ENCODE assay signal across 18 mouse cellular contexts in the genomic region with DNA sequence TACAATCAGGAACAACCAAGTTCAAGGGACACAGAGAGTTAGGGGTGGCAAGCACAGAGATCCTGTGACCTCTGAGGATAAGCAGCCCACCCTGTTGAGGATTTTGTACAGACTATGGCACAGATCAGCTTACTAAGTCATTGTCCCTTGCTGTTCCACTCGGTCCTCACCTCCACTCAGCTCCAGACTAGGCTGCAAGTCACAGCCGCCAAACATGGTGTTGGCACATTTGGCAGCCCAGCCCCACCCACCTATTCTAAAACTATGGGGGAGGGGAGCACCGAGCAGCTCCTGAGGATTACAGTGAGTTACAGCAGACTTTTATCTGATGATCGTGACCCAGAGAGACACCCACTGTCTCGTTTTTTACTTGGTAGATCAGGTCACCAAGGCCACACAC.
DNase-seq lines count a peak whose midpoint lies in the region; ATAC-seq and TF ChIP-seq lines count a peak whose summit lies in the region.
"Had no signal": no experiment of that assay in that cellular context is flagged by ENCODE, and none has a peak within 500 bp of the region (broad histone marks: within the 10 kb centered on the region; RNA-seq: fewer than 3 reads in every experiment).

No protein-coding gene starts in this region.

- no peak for TF ChIP-seq EP300 in heart, adult 2 months (IDR thresholded peaks at IDR 0.05; ENCODE audit: insufficient read depth, low read depth, low read length)

- H3K9me3 ChIP-seq in heart, embryonic 10.5 days = no peaks in the 10 kb centered on the region
- no peaks in the 10 kb centered on the region for H3K9me3 ChIP-seq in limb, embryonic 11.5 days (ENCODE audit: control insufficient read depth, low read length)
- H3K9me3 ChIP-seq in limb, embryonic 10.5 days (replicated peaks) = no peaks in the 10 kb centered on the region
- no peaks in the 10 kb centered on the region for H3K9me3 ChIP-seq in embryonic facial prominence, embryonic 10.5 days
- H3K9me3 ChIP-seq: embryonic facial prominence, embryonic 13.5 days; forebrain, embryonic 13.5 days; heart, embryonic 12.5 days; hindbrain, embryonic 15.5 days had no signal

- TF ChIP-seq CTCF in heart, adult 2 months (IDR thresholded peaks at IDR 0.05) = no peak

- no peak overlapping the region for H3K4me3 ChIP-seq in heart, embryonic 10.5 days
- no peak overlapping the region for H3K4me3 ChIP-seq in heart, adult 2 months
- no peak overlapping the region for H3K4me3 ChIP-seq in limb, embryonic 11.5 days (ENCODE audit: low read depth, low read length)
- no peak overlapping the region for H3K4me3 ChIP-seq in limb, embryonic 10.5 days
- H3K4me3 ChIP-seq in embryonic facial prominence, embryonic 10.5 days = no peak overlapping the region
- H3K4me3 ChIP-seq: embryonic facial prominence, embryonic 13.5 days; forebrain, embryonic 13.5 days; heart, embryonic 12.5 days; hindbrain, embryonic 15.5 days had no signal

- H3K4me1 ChIP-seq in heart, embryonic 10.5 days = peaks cover 23% of the 10 kb centered on the region
- peaks cover 6% of the 10 kb centered on the region; the same call in 1 of the 2 replicates for H3K4me1 ChIP-seq in heart, adult 2 months (ENCODE audit: control insufficient read depth, insufficient read depth, low read length)
- no peaks in the 10 kb centered on the region for H3K4me1 ChIP-seq in limb, embryonic 11.5 days (ENCODE audit: control insufficient read depth, insufficient read depth, low read length)
- peaks cover 13% of the 10 kb centered on the region for H3K4me1 ChIP-seq in limb, embryonic 10.5 days
- H3K4me1 ChIP-seq in embryonic facial prominence, embryonic 10.5 days = peaks cover 15% of the 10 kb centered on the region

- ATAC-seq in limb, embryonic 11.5 days (ENCODE audit: insufficient number of reproducible peaks, low FRiP score, low TSS enrichment, low read depth) = no peak
- ATAC-seq: forebrain, embryonic 13.5 days had no signal

- no peak overlapping the region for H3K27ac ChIP-seq in heart, embryonic 10.5 days
- no peak overlapping the region for H3K27ac ChIP-seq in heart, adult 2 months
- H3K27ac ChIP-seq in limb, embryonic 11.5 days (replicated peaks; ENCODE audit: low read depth, low read length) = no peak overlapping the region
- no peak overlapping the region for H3K27ac ChIP-seq in limb, embryonic 10.5 days
- H3K27ac ChIP-seq in embryonic facial prominence, embryonic 10.5 days (replicated peaks) = no peak overlapping the region
- H3K27ac ChIP-seq: embryonic facial prominence, embryonic 13.5 days; forebrain, embryonic 13.5 days; hindbrain, embryonic 15.5 days had no signal

- no peaks in the 10 kb centered on the region for H3K79me2 ChIP-seq in heart, adult 2 months (replicated peaks; ENCODE audit: control insufficient read depth, insufficient read depth, low read length)

- H3K27me3 ChIP-seq in heart, embryonic 10.5 days (ENCODE audit: insufficient read depth, poor library complexity, severe bottlenecking) = no peaks in the 10 kb centered on the region
- no peaks in the 10 kb centered on the region for H3K27me3 ChIP-seq in heart, adult 2 months (ENCODE audit: control insufficient read depth, insufficient read depth, low read length)
- no peaks in the 10 kb centered on the region for H3K27me3 ChIP-seq in limb, embryonic 11.5 days (ENCODE audit: control insufficient read depth, insufficient read depth, low read length)
- H3K27me3 ChIP-seq in limb, embryonic 10.5 days (ENCODE audit: low read depth, poor library complexity, severe bottlenecking) = no peaks in the 10 kb centered on the region
- no peaks in the 10 kb centered on the region for H3K27me3 ChIP-seq in embryonic facial prominence, embryonic 10.5 days (replicated peaks; ENCODE audit: low read depth, poor library complexity, severe bottlenecking)
- H3K27me3 ChIP-seq: embryonic facial prominence, embryonic 13.5 days; forebrain, embryonic 13.5 days; heart, embryonic 12.5 days; hindbrain, embryonic 15.5 days had no signal

- no peak overlapping the region for H3K4me2 ChIP-seq in limb, embryonic 11.5 days (ENCODE audit: low read depth, severe bottlenecking)
- H3K4me2 ChIP-seq: embryonic facial prominence, embryonic 13.5 days; forebrain, embryonic 13.5 days; heart, embryonic 12.5 days; hindbrain, embryonic 15.5 days had no signal

- H3K9ac ChIP-seq in heart, adult 2 months (ENCODE audit: low read depth, low read length) = no peak overlapping the region
- no peak overlapping the region for H3K9ac ChIP-seq in limb, embryonic 11.5 days (ENCODE audit: low read length)
- H3K9ac ChIP-seq: embryonic facial prominence, embryonic 13.5 days; forebrain, embryonic 13.5 days; forebrain, postnatal 0 days; heart, embryonic 12.5 days; hindbrain, embryonic 15.5 days had no signal

- intact Hi-C loops in heart, adult 2 months (cut with DNase I) = loop anchor here (10.0 kb wide), 1 partner anchor 530 kb away; no protein-coding TSS in a partner anchor

- H3K36me3 ChIP-seq in heart, embryonic 10.5 days = no peaks in the 10 kb centered on the region
- no peaks in the 10 kb centered on the region for H3K36me3 ChIP-seq in heart, adult 2 months (ENCODE audit: control insufficient read depth, insufficient read depth, low read length)
- H3K36me3 ChIP-seq in limb, embryonic 11.5 days (ENCODE audit: control insufficient read depth, insufficient read depth, low read length) = no peaks in the 10 kb centered on the region
- no peaks in the 10 kb centered on the region for H3K36me3 ChIP-seq in limb, embryonic 10.5 days
- H3K36me3 ChIP-seq in embryonic facial prominence, embryonic 10.5 days (replicated peaks) = no peaks in the 10 kb centered on the region
- H3K36me3 ChIP-seq: embryonic facial prominence, embryonic 13.5 days; heart, embryonic 12.5 days; hindbrain, embryonic 15.5 days had no signal

- peak; percentile 67 for DNase-seq in heart, embryonic 10.5 days (ENCODE audit: low spot score)
- no peak for DNase-seq in heart, adult 2 months
- DNase-seq in limb, embryonic 11.5 days (ENCODE audit: low spot score) = peak; percentile 20
- no peak for DNase-seq in limb, embryonic 10.5 days (ENCODE audit: low spot score)
- peak; percentile 48 for DNase-seq in MN1 (ENCODE audit: low spot score)
- DNase-seq in embryonic facial prominence, embryonic 10.5 days (ENCODE audit: low spot score) = peak; percentile 8
- DNase-seq in cerebellum, postnatal 14 days = no peak
- DNase-seq: adrenal gland, postnatal 10 days; cerebellum, adult 11 months; cerebellum, adult 8-10 months; cerebellum, postnatal 25 days; gastrocnemius, postnatal 10 days; kidney, adult 11 months had no signal

- no peak for TF ChIP-seq POLR2A in heart, adult 2 months (IDR thresholded peaks at IDR 0.05; ENCODE audit: insufficient read depth, low read depth, low read length)

- 34% methylated on average over 5 of the region's 5 CpGs for WGBS in heart, embryonic 10.5 days
- 55% methylated on average over 5 of the region's 5 CpGs for WGBS in heart, adult 2 months
- 37% methylated on average over 5 of the region's 5 CpGs for WGBS in limb, embryonic 11.5 days
- 49% methylated on average over 5 of the region's 5 CpGs for WGBS in limb, embryonic 10.5 days
- WGBS in embryonic facial prominence, embryonic 10.5 days = 71% methylated on average over 5 of the region's 5 CpGs

Comparison
In these comparisons a context has a peak if more than half of its experiments do, and no peak if none do; other contexts are left out.
1. DNase-seq: peak in heart, embryonic 10.5 days (single experiment), limb, embryonic 11.5 days (single experiment), MN1 (single experiment) and embryonic facial prominence, embryonic 10.5 days (single experiment); none in heart, adult 2 months (0 of 2), limb, embryonic 10.5 days (single experiment) and cerebellum, postnatal 14 days (0 of 2).